Mouse (Mus musculus) intestine, embryonic 14.5 days (tissue): Measurements from ENCODE around the gene Rnf24. TPM values are rescaled to one million over a fixed set of nuclear protein-coding genes. Genes with fewer than 3 reads are reported as not detected.

Experiments
- ATAC-seq: fragments of 200-750 bp; cut with Nextera tagmentation; replicated peaks from 2 replicates; pipeline ENCODE4 v1.8.0; 2017; ENCODE audit warnings: low read depth, moderate number of reproducible peaks, moderate TSS enrichment, moderate library complexity; ENCODE audit not compliant: low FRiP score, low TSS enrichment
- DNase-seq: peaks from one replicate; pipeline ENCODE4 v3.0.0-alpha.2; 2018; ENCODE audit warnings: low spot score
- H3K27ac ChIP-seq: fragments of 300-500 bp; sonication (generic); 2 replicates; pipeline ENCODE4 v1.5.1; 2014; ENCODE audit warnings: low read depth, mild to moderate bottlenecking, control low read depth
- H3K27me3 ChIP-seq: fragments of 300-500 bp; sonication (generic); replicated peaks from 2 replicates; pipeline ENCODE4 v1.6.1; 2014; ENCODE audit warnings: low read length, control low read depth; ENCODE audit not compliant: control insufficient read depth, insufficient read depth
- H3K36me3 ChIP-seq: fragments of 300-500 bp; sonication (generic); 2 replicates; pipeline ENCODE4 v1.6.1; 2014; ENCODE audit warnings: low read length, control low read depth; ENCODE audit not compliant: control insufficient read depth, insufficient read depth
- H3K4me1 ChIP-seq: fragments of 300-500 bp; sonication (generic); replicated peaks from 2 replicates; pipeline ENCODE4 v1.6.1; 2014; ENCODE audit warnings: low read length, control low read depth, mixed read lengths; ENCODE audit not compliant: control insufficient read depth, insufficient read depth
- H3K4me2 ChIP-seq: fragments of 300-500 bp; sonication (generic); 2 replicates; pipeline ENCODE4 v1.6.1; 2014; ENCODE audit warnings: low read length
- H3K4me3 ChIP-seq: fragments of 300-500 bp; sonication (generic); 2 replicates; pipeline ENCODE4 v1.5.1; 2014; ENCODE audit warnings: low read depth, low read length, control low read depth, mixed read lengths
- H3K9ac ChIP-seq: fragments of 300-500 bp; sonication (generic); 2 replicates; pipeline ENCODE4 v1.6.1; 2014; ENCODE audit warnings: mild to moderate bottlenecking, low read length
- H3K9me3 ChIP-seq: fragments of 300-500 bp; sonication (generic); 2 replicates; pipeline ENCODE4 v1.6.1; 2016; ENCODE audit warnings: low read length, control low read depth; ENCODE audit not compliant: control insufficient read depth
- WGBS: fragments of 180-500 bp; shearing (Covaris S2); extraction: QIAGEN DNeasy Blood & Tissue Kit; methylation state at CpG from one replicate; pipeline ENCODE4 v1.1.7; 2014; 5-methylcytosine and 5-hydroxymethylcytosine counted together
- microRNA-seq: library from miRNA; unstranded; fragments of <30 nt; microRNA quantifications from one replicate; pipeline ENCODE4, GENCODE M21; 2016
- polyA plus RNA-seq: library from polyadenylated mRNA; unstranded; fragments of >200 nt; fragmentation: Nextera tagmentation; extraction: Ambion mirVana; gene quantifications from 2 replicates; pipeline ENCODE4 v1.2.1, GENCODE M21; 2014

The Rnf24 gene
- polyA plus RNA-seq, 1 experiment from 2014 or later, result 2.7 TPM

- ATAC-seq, result no peak
- H3K27ac ChIP-seq, result peak overlapping the region; percentile 75
- peak overlapping the region; percentile 25; the same call in 1 of the 2 replicates for H3K4me2 ChIP-seq
- no peaks in the 10 kb centered on the region for H3K9me3 ChIP-seq
- H3K9ac ChIP-seq, result no peak overlapping the region
- no peaks in the 10 kb centered on the region for H3K36me3 ChIP-seq
- DNase-seq, result no peak
- 29% methylated on average over 2 of the region's 2 CpGs for WGBS
- peaks cover 24% of the 10 kb centered on the region for H3K4me1 ChIP-seq
- H3K27me3 ChIP-seq, result no peaks in the 10 kb centered on the region
- H3K4me3 ChIP-seq, result 0 out of 2 replicates have a peak overlapping the region, but pooled peaks have one; percentile 3
Measured at GRCm38 (mm10) chr2:131254329-131254713, 98.4 kb downstream of the Rnf24 start.

DNA sequence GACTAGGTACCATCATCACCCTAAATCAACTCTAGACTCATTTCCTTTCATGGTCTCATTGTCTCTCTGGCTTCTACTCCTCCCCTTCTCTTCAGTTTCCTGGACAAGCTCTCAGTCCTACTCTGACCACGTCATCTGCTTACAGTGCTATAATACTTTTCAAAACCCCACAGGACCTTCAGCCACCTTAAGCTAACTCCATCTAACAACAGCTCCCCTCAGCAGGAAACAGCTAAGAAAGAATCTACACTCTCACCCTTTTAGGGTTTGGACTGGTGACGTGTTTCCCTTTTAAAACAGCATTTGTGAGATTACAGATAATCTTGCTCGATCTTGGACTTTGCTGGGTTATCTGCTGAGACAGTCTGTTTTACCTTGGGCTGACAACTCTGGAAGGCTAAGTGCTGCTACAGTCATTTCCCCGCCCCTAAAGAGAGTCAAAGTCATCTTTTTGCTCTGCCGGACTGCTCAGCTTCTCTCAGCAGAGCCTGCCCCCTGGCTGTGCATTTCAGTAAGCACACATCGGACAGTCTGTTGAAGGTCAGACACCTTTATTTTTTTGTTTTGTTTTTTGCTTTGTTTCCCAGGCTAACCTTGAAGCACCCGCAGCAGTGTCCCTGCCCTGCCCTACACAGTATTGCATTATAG, 98.9 kb downstream of the Rnf24 start:
- 14% methylated on average over 7 of the region's 7 CpGs for WGBS
- no peak overlapping the region for H3K9ac ChIP-seq
- H3K36me3 ChIP-seq, result no peaks in the 10 kb centered on the region
- ATAC-seq (peak; percentile 76), DNase-seq (peak; percentile 69)
- H3K4me1 ChIP-seq, result peaks cover 24% of the 10 kb centered on the region
- peak overlapping the region; percentile 25; the same call in 1 of the 2 replicates for H3K4me2 ChIP-seq
- H3K27me3 ChIP-seq, result no peaks in the 10 kb centered on the region
- peak overlapping the region; percentile 75 for H3K27ac ChIP-seq
- H3K4me3 ChIP-seq, result 0 out of 2 replicates have a peak overlapping the region, but pooled peaks have one; percentile 3
- no peaks in the 10 kb centered on the region for H3K9me3 ChIP-seq

Small RNAs within 50 kb of the gene (microRNA-seq; reads per million reads assigned to microRNA genes)
- 96.1 reads per million, percentile 58 among the genes with 10 or more reads in this experiment for gene Mir103-2

Other genes starting within 250 kb of the Rnf24 start
- gene Hspa12b, start 225.6 kb downstream of the Rnf24 start, polyA plus RNA-seq, result 5.4 and 6.8 TPM in 2 replicates
- not detected in 2 replicates for gene Gm11037, start 219.4 kb downstream of the Rnf24 start, polyA plus RNA-seq
- gene 1700037H04Rik, start 192.8 kb downstream of the Rnf24 start, polyA plus RNA-seq, result 91.4 and 93.1 TPM in 2 replicates
- gene Cenpb, start 172.8 kb downstream of the Rnf24 start, polyA plus RNA-seq, result 8.8 and 9.5 TPM in 2 replicates
- gene Cdc25b, start 165.9 kb downstream of the Rnf24 start, polyA plus RNA-seq, result 51.8 and 61.0 TPM in 2 replicates
- gene Spef1, start 165.6 kb downstream of the Rnf24 start, polyA plus RNA-seq, result 5.8 and 6.4 TPM in 2 replicates
- 23.4 and 23.8 TPM in 2 replicates for gene Ap5s1, start 145.8 kb downstream of the Rnf24 start, polyA plus RNA-seq
- 19.1 and 19.8 TPM in 2 replicates for gene Mavs, start 118.8 kb downstream of the Rnf24 start, polyA plus RNA-seq
- gene Pank2, start 90.4 kb downstream of the Rnf24 start, polyA plus RNA-seq, result 35.9 and 37.6 TPM in 2 replicates
- 21.2 and 24.6 TPM in 2 replicates for gene Smox, start 138.6 kb upstream of the Rnf24 start, polyA plus RNA-seq
- gene Adra1d, start 209.4 kb upstream of the Rnf24 start, polyA plus RNA-seq, result 0.09 and 0.27 TPM in 2 replicates